Mouse (Mus musculus) left cerebral cortex, postnatal 14 days (tissue): Measurements from ENCODE around the gene Jpt1. TPM values are rescaled to one million over a fixed set of nuclear protein-coding genes. Genes with fewer than 3 reads are reported as not detected.

Experiments used
- DNase-seq, 2 experiments: peaks; one replicate each; pipeline ENCODE4 v3.0.0; 2021 to 2022; ENCODE audit warnings: low spot score in 2 of 2, mixed read lengths in 1 of 2
- intact Hi-C: fragments of 180-260 bp; cut with DNase I; formaldehyde crosslinking; loops from one replicate; pipeline ENCODE4 v1.15.1; 2025
- microRNA-seq, 2 experiments: library from miRNA; unstranded; fragments of <30 nt; microRNA quantifications; one replicate each; pipeline ENCODE4 v1.2.0; 2022
- total RNA-seq, 2 experiments: library from RNA; stranded (reverse); gene quantifications; 2 replicates each; pipeline ENCODE4 v1.2.3; 2021

Gene Jpt1
- total RNA-seq, 2 experiments from 2014 or later = 206 TPM

DNA sequence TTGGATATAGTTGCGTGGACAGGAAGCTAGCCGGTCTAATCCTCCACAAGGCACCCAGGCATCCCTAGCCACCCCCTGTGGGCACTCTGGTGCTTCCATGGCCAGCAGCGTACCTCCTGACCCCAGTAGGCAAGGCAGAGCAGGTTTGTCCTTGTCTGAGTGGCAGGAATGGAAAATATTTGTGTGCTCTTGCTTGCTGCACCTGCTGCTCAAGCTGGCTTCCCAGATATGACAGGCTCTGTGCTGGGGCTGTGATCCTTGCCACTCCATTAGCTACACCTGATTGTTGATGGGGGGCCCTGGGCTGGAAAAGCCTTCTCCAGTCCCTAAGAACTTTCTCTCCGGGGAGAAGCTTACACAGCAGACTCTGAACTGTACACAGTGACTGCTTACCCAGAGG is 60.9 kb downstream of the Jpt1 start:
- DNase-seq = no peak
- intact Hi-C loops = no loop called here

DNA sequence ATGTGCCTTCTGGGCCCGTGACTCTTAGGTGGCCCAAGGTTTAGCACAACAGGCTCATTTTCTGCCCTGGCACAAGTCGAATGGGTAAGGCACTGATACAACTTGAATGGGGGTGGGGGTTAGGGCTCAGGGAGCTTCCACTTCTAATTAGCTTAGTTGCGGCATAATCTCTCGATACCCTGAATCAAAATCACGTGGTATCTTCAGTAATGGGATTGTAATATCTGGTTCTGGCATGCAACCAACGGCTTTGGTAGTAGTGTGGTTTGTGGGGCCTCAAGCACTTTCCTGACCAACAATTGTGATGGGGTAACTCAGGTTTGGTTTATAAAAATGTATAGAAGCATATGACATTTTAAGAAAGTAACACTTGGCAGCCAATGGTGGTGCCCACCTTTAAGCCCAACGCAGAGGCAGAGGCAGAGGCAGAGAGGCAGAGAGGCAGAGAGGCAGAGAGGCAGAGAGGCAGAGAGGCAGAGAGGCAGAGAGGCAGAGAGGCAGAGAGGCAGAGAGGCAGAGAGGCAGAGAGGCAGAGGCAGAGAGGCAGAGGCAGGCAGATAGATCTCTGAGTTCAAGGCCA is 61.8 kb downstream of the Jpt1 start:
- intact Hi-C loops = no loop called here
- no peak for DNase-seq

DNA sequence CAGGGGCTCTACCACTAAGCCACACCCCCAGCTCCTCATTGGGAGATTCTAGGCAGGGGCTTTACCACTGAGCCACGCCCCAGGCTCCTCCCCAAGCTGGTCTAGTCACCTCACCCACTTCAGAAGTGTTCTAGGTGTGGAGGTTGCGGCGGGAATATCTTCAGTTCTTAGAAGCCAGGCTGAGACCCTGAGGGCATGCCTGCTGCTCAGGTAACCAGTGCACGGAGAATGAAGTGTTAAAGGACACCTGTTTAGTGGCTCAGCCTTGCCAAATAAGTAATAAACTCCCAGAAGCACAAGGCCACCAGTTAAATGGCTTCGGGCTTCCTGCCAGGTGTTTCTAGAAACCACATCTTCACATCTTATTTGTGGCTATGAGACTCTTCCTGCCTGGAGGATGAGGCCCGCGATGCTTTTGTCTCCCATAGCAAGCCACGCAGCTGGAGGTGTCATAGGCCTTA is 62.4 kb downstream of the Jpt1 start:
- intact Hi-C loops = no loop called here
- DNase-seq = no peak

DNA sequence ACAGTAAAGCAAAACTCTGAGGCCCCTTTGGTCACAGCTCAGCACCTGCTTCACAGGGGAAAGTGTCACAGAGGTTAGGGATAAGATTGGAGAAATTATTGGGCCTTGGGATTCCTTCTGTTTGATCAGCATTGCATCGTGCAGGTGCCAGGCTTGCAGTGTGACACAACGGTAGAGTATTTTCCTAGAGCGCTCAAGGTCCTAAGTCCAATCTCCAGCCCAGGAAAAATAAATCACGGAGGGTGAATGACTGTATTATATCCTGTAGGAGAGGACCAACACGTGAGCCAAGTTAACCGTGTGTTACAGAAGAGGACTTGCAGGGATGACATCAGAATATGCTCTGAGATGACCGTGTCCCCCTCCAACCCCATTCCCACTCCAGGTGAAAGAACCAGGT is 64.0 kb downstream of the Jpt1 start:
- DNase-seq = no peak
- intact Hi-C loops = no loop called here

DNA sequence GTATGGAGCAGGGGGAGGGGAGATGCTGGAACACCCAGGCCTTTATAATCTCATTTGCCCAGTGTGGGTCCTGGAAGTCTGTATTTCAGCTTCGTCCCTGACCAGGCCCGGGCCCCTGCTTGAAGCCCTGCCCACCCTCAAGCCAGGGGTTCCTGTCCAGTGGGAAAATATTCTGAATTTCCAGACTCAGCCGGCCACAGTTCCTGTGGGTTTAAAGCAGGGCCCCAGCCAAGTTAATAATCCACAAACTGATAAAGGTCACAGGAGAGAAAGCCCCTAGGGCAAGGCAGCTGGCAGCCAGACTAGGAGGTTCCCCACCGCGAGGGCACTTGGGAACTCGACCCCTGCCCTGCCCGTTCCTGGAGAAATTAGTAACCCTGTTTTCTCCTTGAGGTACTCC is 65.2 kb downstream of the Jpt1 start:
- intact Hi-C loops = no loop called here
- no peak for DNase-seq

DNA sequence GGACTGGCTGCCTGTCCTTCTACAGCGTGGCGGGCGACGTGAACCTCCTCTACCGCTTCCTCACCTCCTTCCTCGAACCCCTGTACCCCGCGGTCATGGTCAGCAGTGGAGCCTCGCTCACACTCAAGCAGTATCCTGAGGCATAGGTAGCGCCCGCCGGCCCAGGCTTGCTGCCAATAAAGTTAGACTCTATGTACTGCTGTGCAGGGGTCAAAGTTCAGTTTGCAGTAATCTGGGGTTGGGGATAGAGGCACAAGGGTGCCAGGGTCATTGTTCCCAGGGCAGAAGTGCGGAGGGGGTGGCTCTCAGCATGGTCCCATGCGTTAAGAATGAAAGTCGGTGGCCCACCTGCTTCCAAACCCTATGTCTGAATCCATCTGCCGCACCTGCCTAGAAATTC is 66.1 kb downstream of the Jpt1 start:
- intact Hi-C loops = no loop called here
- no peak for DNase-seq

Small RNA genes within 50 kb of the gene (microRNA-seq; reads per million reads assigned to microRNA genes)
- 0.26 to 0.67 reads per million in 2 experiments for gene Mir3968

Other genes with a start within 250 kb of the Jpt1 start
- gene Grin2c, start 247.1 kb downstream of the Jpt1 start, total RNA-seq = 10 to 100 TPM; 39.9 TPM
- 10 to 100 TPM; 19.6 to 20.8 TPM for gene Fdxr, start 237.3 kb downstream of the Jpt1 start, total RNA-seq
- gene Fads6, start 216.7 kb downstream of the Jpt1 start, total RNA-seq = 1 to 10 TPM; 7.2 to 7.5 TPM
- under 1 TPM in 1 of 2 experiments, not detected in 1; 0.38 TPM for gene Otop2, start 207.2 kb downstream of the Jpt1 start, total RNA-seq
- gene Ush1g, start 192.3 kb downstream of the Jpt1 start, total RNA-seq = under 1 TPM; 0.33 to 0.44 TPM
- not detected for gene Otop3, start 179.7 kb downstream of the Jpt1 start, total RNA-seq
- gene Hid1, start 146.6 kb downstream of the Jpt1 start, total RNA-seq = 100 to 1,000 TPM in 1 of 2 experiments, 10 to 100 TPM in 1; 98.7 to 101 TPM
- gene Cdr2l, start 132.5 kb downstream of the Jpt1 start, total RNA-seq = 10 to 100 TPM; 15.4 to 17.0 TPM
- gene Mrpl58, start 110.6 kb downstream of the Jpt1 start, total RNA-seq = 100 to 1,000 TPM; 101 to 112 TPM
- 100 to 1,000 TPM; 423 to 448 TPM for gene Atp5h, start 94.4 kb downstream of the Jpt1 start, total RNA-seq
- gene Kctd2, start 94.3 kb downstream of the Jpt1 start, total RNA-seq = 10 to 100 TPM; 65.5 to 66.2 TPM
- not detected for gene Trim80, start 73.8 kb downstream of the Jpt1 start, total RNA-seq
- gene Slc16a5, start 51.9 kb downstream of the Jpt1 start, total RNA-seq = under 1 TPM in 1 of 2 experiments, not detected in 1; 0.15 TPM
- 10 to 100 TPM in 1 of 2 experiments, 1 to 10 TPM in 1; 9.7 to 10.1 TPM for gene Armc7, start 38.7 kb downstream of the Jpt1 start, total RNA-seq
- gene Nt5c, start 22.5 kb downstream of the Jpt1 start, total RNA-seq = 10 to 100 TPM; 75.9 TPM
- gene Sumo2, start 21.9 kb upstream of the Jpt1 start, total RNA-seq = 100 to 1,000 TPM; 338 to 354 TPM
- gene Nup85, start 50.0 kb upstream of the Jpt1 start, total RNA-seq = 10 to 100 TPM; 39.6 to 47.4 TPM
- 10 to 100 TPM; 47.4 to 49.8 TPM for gene Mrps7, start 89.5 kb upstream of the Jpt1 start, total RNA-seq
- 10 to 100 TPM; 68.3 to 75.5 TPM for gene Gga3, start 89.7 kb upstream of the Jpt1 start, total RNA-seq
- gene Mif4gd, start 98.6 kb upstream of the Jpt1 start, total RNA-seq = 10 to 100 TPM; 14.8 to 17.4 TPM
- gene Slc25a19, start 113.9 kb upstream of the Jpt1 start, total RNA-seq = 10 to 100 TPM; 55.1 to 58.1 TPM
- 100 to 1,000 TPM; 183 to 190 TPM for gene Grb2, start 194.2 kb upstream of the Jpt1 start, total RNA-seq